Mouse (Mus musculus) Muller cell, postnatal 12 days (primary cell): ENCODE data around the gene Wnt5a.

Experiments
- DNase-seq: peaks from one replicate; pipeline ENCODE4 v3.0.0-alpha.2; 2015; ENCODE audit errors: inconsistent ontology term

Gene Wnt5a

DNA sequence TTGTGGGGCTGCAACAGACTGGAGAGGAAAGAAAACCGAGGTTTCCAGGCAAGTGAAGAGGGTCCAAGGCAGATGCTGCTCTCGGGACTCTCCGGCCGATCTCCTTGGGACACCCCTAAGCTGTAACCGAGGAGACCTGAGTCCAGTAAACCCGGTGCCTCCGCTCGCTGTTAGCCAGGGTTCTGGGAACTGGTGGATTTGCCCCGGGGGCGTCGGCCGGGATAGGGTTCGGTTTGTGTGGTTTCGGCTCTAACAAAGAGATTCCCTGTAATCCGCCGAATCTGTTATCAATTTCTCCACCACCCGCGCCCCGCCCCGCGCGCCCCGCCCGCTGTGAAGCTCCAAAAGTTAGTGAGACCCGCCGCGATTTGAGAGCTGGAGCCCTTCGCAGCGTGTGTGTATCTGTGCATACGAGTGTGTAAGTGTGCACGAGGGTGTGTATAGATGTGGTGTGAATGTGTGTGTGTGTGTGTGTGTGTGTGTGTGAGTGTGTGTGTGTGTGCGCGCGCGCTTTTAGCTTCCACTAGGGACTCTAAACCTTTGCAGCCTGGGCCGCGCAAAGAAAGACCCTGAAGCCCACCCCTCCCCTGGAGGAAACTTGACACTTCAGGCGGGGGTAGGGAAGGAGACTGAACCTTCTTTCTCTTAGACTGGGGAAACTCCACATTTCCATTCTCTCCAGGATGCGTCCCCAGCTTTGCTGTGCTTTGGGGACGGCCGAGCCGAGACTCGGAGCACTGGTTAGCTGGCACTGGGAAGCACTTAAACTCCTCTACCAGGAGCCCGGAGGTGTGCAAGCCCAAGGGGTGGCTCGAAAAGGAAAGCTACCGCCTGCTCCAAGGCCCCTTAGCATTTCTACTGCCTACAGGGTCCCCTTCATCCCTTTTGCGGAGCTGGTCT, 5.1 kb downstream of the Wnt5a start:
- DNase-seq = peak; percentile 68

DNA sequence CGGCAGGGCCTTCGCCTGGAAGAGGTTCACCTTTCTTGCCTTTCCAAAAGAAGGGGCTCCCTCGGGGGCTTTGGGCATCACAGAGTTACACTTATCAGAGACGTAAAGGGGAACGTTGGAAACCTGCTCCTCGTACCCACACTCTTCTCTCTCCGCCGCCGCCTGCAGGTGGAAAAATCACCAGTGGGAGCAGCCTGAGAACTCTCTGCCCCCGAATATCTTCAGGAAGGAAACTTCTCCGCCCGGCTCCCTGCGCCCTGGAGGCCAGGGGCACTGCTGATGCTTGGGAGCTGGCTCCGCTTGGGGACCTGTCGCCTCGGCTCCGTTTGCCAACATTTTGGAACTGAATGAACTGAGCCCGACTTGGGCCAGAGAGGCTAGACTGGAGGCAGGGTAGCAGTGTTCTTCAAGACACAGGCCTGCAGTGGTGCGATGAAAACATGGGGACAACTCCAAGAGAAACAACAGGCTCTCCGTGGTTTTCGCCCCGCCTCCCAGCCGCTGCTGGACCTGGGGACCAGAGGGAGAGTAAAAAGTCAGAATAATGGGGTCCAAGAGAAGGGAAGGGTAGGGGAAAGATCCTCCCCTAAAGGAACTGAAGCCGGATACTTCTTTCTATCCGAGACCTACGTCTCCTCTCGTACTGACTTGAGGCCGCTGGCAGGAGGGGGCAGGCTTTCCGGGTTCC, 5.9 kb downstream of the Wnt5a start:
- peak; percentile 57 for DNase-seq

DNA sequence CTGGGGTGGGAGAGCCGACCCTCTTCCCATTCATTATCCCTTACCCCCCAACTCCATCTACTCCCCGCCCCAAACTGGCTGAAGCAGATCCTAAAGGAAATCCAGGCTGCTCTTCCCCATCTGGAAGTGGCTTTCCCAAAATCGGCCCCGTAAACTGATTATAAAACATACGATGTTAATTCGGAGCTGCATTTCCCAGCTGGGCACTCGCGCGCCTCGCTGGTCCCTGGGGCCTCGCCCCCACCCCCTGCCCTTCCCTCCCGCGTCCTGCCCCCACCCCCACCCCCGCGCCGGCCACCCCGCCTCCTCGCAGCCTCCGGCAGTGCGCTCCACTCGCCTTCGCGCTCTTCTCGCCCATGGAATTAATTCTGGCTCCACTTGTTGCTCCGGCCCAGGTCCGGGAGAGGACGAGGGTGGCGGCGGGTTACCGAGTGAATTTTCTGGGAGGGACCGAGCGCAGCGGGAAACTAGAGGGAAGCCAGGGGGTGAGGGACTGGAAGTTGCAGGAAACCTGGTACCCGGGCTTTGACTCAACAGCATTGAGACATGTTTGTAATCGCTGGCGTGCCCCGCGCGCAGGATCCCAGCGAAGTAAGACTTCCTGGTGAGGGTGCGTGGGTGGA, 6.6 kb downstream of the Wnt5a start:
- DNase-seq = peak; percentile 62

DNA sequence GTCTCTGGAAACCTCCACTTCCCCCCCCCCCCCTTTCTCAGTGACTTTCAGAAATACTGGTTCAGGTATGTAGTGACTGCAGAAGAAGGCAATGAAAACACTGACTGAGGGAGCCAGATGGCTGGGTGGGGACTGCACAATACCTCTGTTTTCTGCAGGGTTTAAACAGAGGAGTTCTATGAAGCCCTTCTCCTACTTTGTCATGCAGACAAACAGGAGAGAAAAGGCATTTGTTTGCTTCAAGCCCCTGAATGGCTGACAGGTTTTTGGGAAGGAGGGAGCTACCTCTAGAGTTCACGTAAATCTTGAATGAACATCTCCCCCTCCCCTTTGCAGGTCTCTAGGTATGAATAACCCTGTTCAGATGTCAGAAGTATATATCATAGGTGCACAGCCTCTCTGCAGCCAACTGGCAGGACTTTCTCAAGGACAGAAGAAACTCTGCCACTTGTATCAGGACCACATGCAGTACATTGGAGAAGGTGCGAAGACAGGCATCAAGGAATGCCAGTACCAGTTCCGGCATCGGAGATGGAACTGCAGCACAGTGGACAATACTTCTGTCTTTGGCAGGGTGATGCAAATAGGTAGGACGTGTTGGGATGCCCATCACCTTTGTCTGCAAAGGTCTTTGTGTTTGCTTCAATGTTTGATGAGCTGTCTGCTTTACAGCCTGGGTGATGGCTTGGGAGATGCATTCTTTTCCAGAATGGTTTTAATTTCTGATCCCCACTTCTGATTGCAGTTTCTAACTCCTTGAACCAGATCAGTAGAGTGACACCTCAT, 8.4 kb downstream of the Wnt5a start:
- no peak for DNase-seq

DNA sequence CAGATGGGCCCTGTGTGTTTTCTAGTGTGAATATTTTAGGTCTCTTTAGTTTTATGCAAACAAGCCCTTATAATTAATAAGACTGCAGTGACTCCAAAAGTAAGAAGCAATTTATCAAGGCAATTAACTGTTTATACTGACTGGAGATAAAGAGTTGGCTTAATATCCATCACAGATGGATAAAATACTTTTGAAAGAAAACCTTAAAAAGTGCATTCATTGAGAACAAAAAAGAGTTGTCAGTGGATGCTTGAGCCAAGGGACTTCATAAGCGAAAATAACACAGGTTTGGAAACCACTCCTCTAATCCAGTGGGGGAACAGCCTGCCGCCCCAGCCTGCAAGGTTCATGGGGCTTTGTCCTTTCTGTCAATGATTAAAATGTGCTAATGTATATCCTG, 9.6 kb downstream of the Wnt5a start:
- no peak for DNase-seq

DNA sequence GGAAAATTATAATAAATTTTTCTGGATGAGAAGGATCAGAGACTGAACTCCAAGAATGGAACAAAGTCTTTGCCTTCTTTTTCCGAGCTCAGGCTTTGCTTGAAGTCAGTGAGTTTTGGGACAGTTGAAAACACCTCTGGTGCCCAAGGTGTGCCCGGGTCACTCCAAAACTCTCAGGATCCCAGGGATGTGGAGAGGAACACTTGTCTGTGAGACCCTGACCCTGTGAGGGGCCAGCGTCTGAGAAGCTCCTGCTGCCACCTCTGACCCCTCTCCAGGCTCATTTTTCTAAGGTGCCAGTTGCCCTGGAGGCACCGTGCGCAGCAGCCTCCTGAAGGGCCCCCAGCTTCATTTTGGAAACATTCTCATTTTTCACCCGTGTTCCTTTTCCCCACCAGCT, 10.8 kb downstream of the Wnt5a start:
- DNase-seq = no peak

DNA sequence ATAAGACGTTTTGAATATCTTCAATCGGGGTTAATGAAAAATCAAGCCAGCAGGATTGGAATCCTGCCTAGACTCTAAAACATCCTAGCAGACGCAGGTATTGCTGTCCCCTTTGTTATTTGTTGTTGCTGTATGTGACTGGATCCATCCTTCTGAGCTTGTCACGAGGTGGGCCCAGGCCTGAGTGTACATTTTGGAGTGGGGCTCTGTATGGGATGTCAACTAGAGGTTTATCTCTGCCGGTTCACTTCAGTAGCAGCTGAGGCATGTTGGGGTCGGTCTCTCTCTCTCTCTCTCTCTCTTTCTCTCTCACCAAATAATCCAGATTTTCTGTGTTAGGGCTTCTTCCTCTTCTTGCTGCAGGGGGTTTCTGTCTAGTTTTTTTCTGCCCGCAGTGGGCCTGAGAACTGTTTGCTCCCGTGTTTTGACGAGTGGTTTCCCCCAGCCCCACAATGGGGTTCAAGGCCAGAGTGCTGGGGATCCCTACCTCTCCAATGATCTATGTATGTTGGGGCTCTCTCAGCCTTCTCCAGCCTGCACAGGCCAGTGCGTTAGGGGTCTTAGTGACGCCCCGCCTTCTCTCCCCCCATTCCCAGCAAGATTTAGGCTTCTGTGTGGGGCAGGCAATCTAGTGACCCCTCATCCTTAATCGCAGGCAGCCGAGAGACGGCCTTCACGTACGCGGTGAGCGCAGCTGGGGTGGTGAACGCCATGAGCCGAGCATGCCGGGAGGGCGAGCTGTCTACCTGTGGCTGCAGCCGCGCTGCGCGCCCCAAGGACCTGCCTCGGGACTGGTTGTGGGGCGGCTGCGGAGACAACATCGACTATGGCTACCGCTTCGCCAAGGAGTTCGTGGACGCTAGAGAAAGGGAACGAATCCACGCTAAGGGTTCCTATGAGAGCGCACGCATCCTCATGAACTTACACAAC, 13.3 kb downstream of the Wnt5a start:
- DNase-seq = no peak

DNA sequence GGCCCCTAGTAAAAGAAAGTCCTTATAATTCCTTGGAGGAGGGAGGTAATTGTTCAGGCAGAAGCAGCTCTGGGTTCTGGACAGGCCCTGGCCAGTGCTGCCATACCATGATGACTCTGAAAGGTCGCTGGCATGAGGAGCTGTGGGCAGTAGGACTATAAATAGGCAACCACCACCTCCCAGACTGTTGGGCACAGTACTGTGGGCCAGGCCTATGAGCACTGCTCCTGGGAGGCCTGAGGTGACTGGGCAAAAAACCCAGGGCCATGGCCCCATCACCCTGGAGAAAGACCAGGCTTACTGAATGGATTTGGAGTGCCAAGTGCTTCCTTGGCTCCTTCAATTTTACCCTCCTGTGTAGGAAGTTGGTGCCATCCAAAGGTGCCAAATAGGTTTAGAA, 16.6 kb downstream of the Wnt5a start:
- no peak for DNase-seq

DNA sequence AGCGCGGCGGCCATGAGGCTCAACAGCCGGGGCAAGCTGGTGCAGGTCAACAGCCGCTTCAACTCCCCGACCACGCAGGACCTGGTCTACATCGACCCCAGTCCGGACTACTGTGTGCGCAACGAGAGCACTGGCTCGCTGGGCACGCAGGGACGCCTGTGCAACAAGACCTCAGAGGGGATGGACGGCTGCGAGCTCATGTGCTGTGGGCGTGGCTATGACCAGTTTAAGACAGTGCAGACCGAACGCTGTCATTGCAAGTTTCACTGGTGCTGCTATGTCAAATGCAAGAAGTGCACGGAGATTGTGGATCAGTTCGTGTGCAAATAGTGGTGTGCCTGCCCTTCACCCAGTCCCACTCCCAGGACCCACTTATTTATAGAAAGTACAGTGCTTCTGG, 18.1 kb downstream of the Wnt5a start:
- DNase-seq = no peak

DNA sequence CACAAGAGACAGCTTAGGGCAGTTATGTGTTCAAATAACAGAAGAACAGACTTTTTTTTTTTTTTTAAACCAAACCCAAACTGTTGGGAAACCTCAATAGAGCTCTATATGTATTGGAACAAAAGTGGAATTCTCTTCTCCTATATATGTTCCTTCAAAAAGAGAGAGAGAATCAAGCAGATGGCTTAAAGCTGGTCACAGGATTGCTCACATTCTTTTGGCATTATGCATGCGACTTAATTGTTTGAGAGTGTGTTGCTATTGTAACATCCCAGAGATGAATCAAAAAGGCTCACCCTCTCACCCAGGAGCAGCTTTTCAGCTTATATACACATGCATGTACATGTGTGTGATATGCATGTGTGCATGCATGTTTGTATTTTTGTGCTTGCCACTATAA, 21.0 kb downstream of the Wnt5a start:
- peak; percentile 68 for DNase-seq

DNA sequence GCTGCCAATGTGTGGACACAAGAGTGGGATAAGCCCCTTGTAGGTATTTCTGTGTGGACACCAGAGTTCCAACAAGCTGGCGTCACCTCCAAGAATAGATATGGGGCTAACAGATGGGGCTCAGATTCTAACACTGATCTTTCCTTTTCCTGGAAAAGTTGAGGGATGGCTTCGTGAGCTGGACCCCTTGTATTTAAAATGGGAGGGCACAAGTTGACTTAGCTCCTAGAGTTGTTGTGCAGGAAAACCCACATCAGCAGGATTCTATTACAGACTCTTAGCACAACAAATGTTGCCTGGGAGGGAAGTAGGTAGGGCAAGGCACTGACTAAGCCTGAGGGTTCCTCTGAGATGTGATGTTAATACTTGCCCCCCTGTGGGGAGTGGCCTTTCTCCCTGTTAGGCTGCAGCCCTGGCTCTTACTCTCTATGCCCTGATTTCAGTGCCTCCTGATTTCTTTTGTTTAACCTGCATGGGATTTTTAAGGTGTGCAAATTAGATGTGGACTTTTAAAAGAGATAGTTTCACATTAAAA, 23.7 kb downstream of the Wnt5a start:
- DNase-seq = no peak

DNA sequence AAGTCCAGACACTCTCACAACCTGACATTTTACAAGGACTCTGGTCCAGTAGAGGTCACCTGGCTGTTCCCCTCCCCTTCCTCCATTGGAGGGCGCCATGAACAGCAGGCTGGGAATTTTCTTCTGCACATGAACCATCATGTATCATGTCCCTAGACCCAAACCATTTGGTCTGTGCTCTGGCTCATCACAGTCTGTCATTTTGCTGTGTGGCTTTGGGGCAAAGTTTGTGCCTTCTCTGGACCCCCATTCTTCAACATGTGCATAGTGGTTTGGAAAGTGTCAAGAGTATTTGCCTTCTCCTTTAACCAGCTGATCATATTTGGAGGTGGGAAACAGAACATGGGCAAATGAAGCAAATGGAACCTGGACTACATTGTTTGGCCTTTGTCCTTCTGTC, 27.0 kb downstream of the Wnt5a start:
- DNase-seq = no peak

DNA sequence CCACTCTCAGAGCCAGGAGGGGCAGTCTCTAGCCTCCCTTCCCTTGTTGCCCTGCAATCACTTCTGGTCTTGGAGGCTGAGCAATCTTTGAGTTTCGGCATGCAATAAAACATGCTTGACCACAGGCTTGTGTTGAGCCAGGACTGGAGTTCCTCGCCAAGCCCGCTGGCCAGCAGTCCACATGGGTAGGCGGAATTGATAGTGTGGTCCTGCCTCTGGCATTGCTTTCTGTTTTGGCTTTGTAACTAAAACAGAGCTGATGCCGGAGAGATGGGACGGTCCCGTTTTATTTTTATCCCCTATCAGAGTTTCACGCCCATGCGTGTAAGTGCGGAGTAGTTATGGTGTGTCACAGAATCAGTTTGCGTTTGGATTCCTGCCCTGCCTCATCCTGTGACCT, 28.4 kb downstream of the Wnt5a start:
- no peak for DNase-seq

DNA sequence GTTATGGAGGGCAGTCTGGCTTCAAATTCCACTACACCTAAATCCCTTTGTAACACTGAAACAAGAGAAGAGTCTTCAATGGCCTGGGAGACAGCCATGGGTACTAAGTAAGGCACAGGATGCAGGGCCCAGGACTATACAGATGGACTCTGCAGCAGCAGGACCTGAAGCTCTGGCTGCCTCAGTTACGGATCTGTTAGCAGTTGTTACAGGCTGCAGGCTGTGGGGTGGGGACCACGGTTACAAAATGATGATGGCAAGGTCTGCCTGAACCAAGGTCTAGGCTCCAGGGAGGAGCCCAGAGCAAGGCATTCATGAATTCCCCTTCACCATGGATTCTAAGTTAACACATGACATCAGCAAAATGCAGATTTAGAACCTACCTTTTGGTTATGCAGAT, 29.3 kb downstream of the Wnt5a start:
- DNase-seq = no peak

DNA sequence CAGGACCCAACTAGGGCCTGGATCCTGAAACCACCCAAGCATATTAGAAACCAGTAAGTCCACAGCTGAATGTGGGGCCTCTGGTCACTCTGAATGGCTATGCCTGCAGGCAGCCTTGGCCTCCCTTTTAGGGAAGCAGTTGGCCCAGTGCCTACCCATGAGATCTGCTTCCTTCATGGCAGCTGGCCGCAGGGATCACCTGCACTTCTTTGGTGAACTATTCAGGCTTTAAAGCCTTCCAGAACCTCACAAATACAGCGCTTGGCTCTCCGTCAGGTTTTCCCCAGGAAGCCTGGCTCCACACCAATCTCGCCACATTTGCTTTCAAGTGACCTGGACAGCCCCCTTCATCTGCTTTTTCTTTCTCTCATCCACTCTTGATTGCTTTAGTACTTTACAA, 31.3 kb downstream of the Wnt5a start:
- peak; percentile 80 for DNase-seq

DNA sequence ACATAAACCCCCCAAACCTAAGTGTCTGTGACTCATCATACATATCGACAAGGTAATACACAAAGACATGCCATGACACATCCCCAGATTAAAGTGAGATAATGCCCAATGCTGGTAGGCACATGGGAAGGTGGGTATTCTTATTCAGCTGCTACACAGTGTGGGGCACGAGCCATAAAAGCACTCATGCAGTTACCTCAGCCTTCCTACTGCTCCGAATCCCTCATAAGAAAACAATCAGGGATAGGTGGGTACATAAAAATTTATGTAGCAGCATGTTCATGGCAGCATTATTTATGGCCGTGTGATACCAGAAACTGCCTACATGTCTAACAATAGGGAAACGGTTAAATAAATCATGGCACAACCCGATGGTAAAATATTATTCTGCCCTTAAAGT, 35.0 kb downstream of the Wnt5a start:
- DNase-seq = no peak

DNA sequence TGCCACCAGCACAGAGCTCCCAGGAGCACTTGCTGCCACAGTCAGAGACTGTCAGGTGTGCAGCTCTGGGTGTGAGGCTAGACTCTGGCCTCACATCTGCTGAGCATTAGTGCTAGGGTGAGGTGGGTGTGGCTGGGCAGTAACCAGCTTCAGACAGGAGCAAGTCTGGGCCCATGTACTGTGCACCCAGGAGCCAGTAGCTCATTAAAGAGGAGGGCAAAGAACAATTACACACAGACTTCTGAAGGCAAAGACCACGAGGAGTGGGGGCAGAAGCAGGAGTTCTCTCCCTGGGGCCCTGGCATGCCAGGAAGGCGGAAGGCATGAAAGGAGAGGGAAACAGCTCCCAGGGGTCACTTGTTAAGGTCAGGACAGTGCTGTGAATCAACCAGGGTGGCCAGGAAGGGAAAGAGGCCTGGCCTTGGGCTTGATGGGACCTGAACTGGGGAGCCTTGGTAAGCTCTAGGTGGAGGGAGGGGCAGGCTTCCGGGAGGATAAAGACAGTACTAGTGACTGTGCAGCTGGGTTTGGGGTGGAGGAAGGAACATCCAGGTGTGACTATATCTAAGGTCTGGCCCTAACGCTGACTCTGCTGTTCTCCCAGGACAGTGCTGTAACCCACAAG, 37.7 kb downstream of the Wnt5a start:
- DNase-seq = no peak

DNA sequence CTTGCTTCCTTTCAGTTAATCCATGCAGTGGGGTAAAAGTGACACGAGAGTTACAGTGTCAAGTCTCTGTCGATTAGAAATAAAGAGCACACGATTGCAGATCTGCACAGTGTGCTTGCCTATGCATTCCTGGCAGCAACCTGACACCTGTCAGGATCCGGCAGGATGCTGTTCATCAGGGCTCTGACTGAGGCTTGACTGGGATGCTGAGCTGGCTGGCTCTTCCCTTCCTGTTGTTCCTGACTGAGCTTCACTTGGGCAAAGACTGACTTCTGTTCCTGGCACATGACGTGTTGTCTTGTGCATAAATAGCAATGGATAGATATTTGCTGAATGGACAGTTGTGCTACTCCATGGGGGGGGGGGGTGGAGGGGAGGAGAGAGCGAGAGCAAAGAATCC, 57.3 kb downstream of the Wnt5a start:
- DNase-seq = no peak
